Comparison of ENCODE assay signal across 9 mouse cellular contexts in the genomic region with DNA sequence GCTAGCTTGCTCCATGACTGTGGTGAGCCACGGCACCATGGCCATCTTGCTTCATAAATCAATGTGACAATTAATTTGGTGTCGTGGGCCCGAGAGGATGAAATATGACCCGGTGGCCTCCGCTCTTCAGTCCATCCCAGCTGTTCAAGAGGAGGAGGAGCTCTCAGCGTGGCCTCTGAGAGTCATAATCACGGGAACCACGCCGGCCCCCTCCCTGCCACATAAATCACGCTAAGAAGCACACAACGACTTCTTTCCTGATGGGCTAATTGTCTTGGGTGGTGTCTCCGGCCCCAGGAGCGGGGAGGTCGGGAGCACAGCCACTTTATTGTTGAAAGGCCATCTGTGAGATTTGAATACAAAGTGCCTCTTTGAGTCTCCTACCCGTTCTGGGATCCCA.
A peak's percentile ranks its signal among the peaks of the same experiment; 100 is the strongest.
DNase-seq lines count a peak whose midpoint lies in the region; ATAC-seq and TF ChIP-seq lines count a peak whose summit lies in the region.
"Had no signal": no experiment of that assay in that cellular context is flagged by ENCODE, and none has a peak within 500 bp of the region (broad histone marks: within the 10 kb centered on the region; RNA-seq: fewer than 3 reads in every experiment).

No protein-coding gene starts in this region.

- peaks cover 36% of the 10 kb centered on the region for H3K36me3 ChIP-seq in forebrain, embryonic 10.5 days (replicated peaks)
- no peaks in the 10 kb centered on the region for H3K36me3 ChIP-seq in forebrain, postnatal 0 days (ENCODE audit: insufficient read depth)
- peaks cover 7% of the 10 kb centered on the region; the same call in 1 of the 2 replicates for H3K36me3 ChIP-seq in midbrain, embryonic 10.5 days
- no peaks in the 10 kb centered on the region for H3K36me3 ChIP-seq in midbrain, embryonic 14.5 days (ENCODE audit: control insufficient read depth, insufficient read depth, low read length)
- H3K36me3 ChIP-seq: embryonic facial prominence, embryonic 13.5 days had no signal

- peaks cover 56% of the 10 kb centered on the region for H3K4me1 ChIP-seq in forebrain, embryonic 10.5 days
- H3K4me1 ChIP-seq in forebrain, postnatal 0 days (ENCODE audit: insufficient read depth), result peaks cover 12% of the 10 kb centered on the region; the same call in 1 of the 2 replicates
- H3K4me1 ChIP-seq in midbrain, embryonic 10.5 days, result peaks cover 61% of the 10 kb centered on the region
- H3K4me1 ChIP-seq in midbrain, embryonic 14.5 days (ENCODE audit: control insufficient read depth, insufficient read depth, low read length), result peaks cover 34% of the 10 kb centered on the region

- H3K27ac ChIP-seq in forebrain, embryonic 10.5 days, result peak overlapping the region; percentile 68
- H3K27ac ChIP-seq in forebrain, postnatal 0 days (ENCODE audit: low read depth, low read length), result no peak overlapping the region
- H3K27ac ChIP-seq in midbrain, embryonic 10.5 days (replicated peaks), result peak overlapping the region; percentile 90
- no peak overlapping the region for H3K27ac ChIP-seq in midbrain, embryonic 14.5 days (replicated peaks; ENCODE audit: low read depth, low read length)

- no peak overlapping the region for H3K9ac ChIP-seq in forebrain, postnatal 0 days
- no peak overlapping the region for H3K9ac ChIP-seq in midbrain, embryonic 14.5 days (replicated peaks; ENCODE audit: low read length)
- H3K9ac ChIP-seq: embryonic facial prominence, embryonic 13.5 days had no signal

- H3K27me3 ChIP-seq in forebrain, embryonic 10.5 days (ENCODE audit: poor library complexity, severe bottlenecking), result no peaks in the 10 kb centered on the region
- H3K27me3 ChIP-seq in forebrain, postnatal 0 days (ENCODE audit: insufficient read depth, low read length), result no peaks in the 10 kb centered on the region
- no peaks in the 10 kb centered on the region for H3K27me3 ChIP-seq in midbrain, embryonic 10.5 days (ENCODE audit: low read depth, poor library complexity, severe bottlenecking)
- H3K27me3 ChIP-seq in midbrain, embryonic 14.5 days (ENCODE audit: control insufficient read depth, insufficient read depth, low read length), result no peaks in the 10 kb centered on the region
- H3K27me3 ChIP-seq: embryonic facial prominence, embryonic 13.5 days had no signal

- H3K4me2 ChIP-seq in forebrain, postnatal 0 days (ENCODE audit: low read depth), result no peak overlapping the region
- H3K4me2 ChIP-seq in midbrain, embryonic 14.5 days (ENCODE audit: low read length), result no peak overlapping the region

- DNase-seq in forebrain, embryonic 10.5 days (ENCODE audit: extremely low spot score, low spot score), result no peak
- no peak for DNase-seq in forebrain, postnatal 0 days
- DNase-seq in midbrain, embryonic 10.5 days (ENCODE audit: low spot score), result no peak
- no peak for DNase-seq in midbrain, embryonic 14.5 days
- DNase-seq in kidney, postnatal 25 days, result peak; percentile 83 to 86
- peak; percentile 83 for DNase-seq in retina, postnatal 1 day
- DNase-seq in cerebellum, adult 18-20 months, result no peak
- no peak for DNase-seq in urinary bladder, postnatal 36 days (ENCODE audit: low spot score in 2 of 2)

- no peak overlapping the region for H3K4me3 ChIP-seq in forebrain, embryonic 10.5 days
- no peak overlapping the region for H3K4me3 ChIP-seq in forebrain, postnatal 0 days (ENCODE audit: low read depth, low read length)
- no peak overlapping the region for H3K4me3 ChIP-seq in midbrain, embryonic 10.5 days
- H3K4me3 ChIP-seq in midbrain, embryonic 14.5 days (replicated peaks; ENCODE audit: low read depth, low read length), result no peak overlapping the region
- H3K4me3 ChIP-seq: embryonic facial prominence, embryonic 13.5 days had no signal

- ATAC-seq in forebrain, postnatal 0 days, result no peak
- ATAC-seq in midbrain, embryonic 14.5 days (ENCODE audit: low FRiP score, low TSS enrichment), result no peak

- TF ChIP-seq CTCF in forebrain, postnatal 0 days (IDR thresholded peaks at IDR 0.05; ENCODE audit: low read depth), result no peak

- WGBS in forebrain, embryonic 10.5 days, result 60% methylated on average over 15 of the region's 15 CpGs
- 60% methylated on average over 15 of the region's 15 CpGs for WGBS in forebrain, postnatal 0 days
- WGBS in midbrain, embryonic 10.5 days, result 63% methylated on average over 15 of the region's 15 CpGs
- WGBS in midbrain, embryonic 14.5 days, result 47% methylated on average over 15 of the region's 15 CpGs

- no peaks in the 10 kb centered on the region for H3K9me3 ChIP-seq in forebrain, embryonic 10.5 days
- H3K9me3 ChIP-seq in forebrain, postnatal 0 days (ENCODE audit: low read length), result no peaks in the 10 kb centered on the region
- H3K9me3 ChIP-seq in midbrain, embryonic 10.5 days (replicated peaks), result no peaks in the 10 kb centered on the region
- no peaks in the 10 kb centered on the region for H3K9me3 ChIP-seq in midbrain, embryonic 14.5 days (ENCODE audit: control insufficient read depth, low read length)
- H3K9me3 ChIP-seq: embryonic facial prominence, embryonic 13.5 days had no signal

Comparison
In these comparisons a context has a peak if more than half of its experiments do, and no peak if none do; other contexts are left out.
1. H3K27ac ChIP-seq: peak in forebrain, embryonic 10.5 days (single experiment) and midbrain, embryonic 10.5 days (single experiment); none in forebrain, postnatal 0 days (single experiment) and midbrain, embryonic 14.5 days (single experiment).
2. DNase-seq: peak in kidney, postnatal 25 days (2 of 2) and retina, postnatal 1 day (single experiment); none in forebrain, embryonic 10.5 days (single experiment), forebrain, postnatal 0 days (single experiment), midbrain, embryonic 10.5 days (single experiment), midbrain, embryonic 14.5 days (single experiment), cerebellum, adult 18-20 months (0 of 2) and urinary bladder, postnatal 36 days (0 of 2).